Mouse (Mus musculus) MEL (cell line): ENCODE results near the gene Trak1. TPM values are rescaled to one million over a fixed set of nuclear protein-coding genes. Genes with fewer than 3 reads are reported as not detected.

ENCODE experiments used
- DNase-seq: peaks from one replicate; pipeline ENCODE4 v3.0.0; 2011; ENCODE audit warnings: low read depth, low spot score
- H3K27ac ChIP-seq: 2 replicates; pipeline ENCODE4 v1.5.1; 2012; ENCODE audit warnings: low read depth, mild to moderate bottlenecking, control low read depth, low read length, moderate library complexity; ENCODE audit not compliant: control insufficient read depth
- H3K27me3 ChIP-seq, 2 experiments: fragments of 150-350 bp in 1 of 2; sonication (generic) in 1 of 2; 2 replicates each; pipeline ENCODE4 v1.6.1; 2012; ENCODE audit warnings: low read length in 2 of 2, mild to moderate bottlenecking in 2 of 2, improper control_type of control experiment in 1 of 2, moderate library complexity in 1 of 2; ENCODE audit not compliant: insufficient read depth in 2 of 2, control insufficient read depth in 1 of 2
- H3K36me3 ChIP-seq, 2 experiments: 2 replicates each; pipeline ENCODE4 v1.6.1; 2012 to 2014; ENCODE audit warnings: low read length in 2 of 2, improper control_type of control experiment in 1 of 2, inconsistent platforms in 1 of 2, mild to moderate bottlenecking in 1 of 2; ENCODE audit not compliant: insufficient read depth in 2 of 2, control insufficient read depth in 1 of 2
- H3K4me1 ChIP-seq, 2 experiments: fragments of 150-350 bp in 1 of 2; sonication (generic) in 1 of 2; 2 replicates each; pipeline ENCODE4 v1.6.1; 2012; ENCODE audit warnings: low read length in 2 of 2, improper control_type of control experiment in 1 of 2, mild to moderate bottlenecking in 1 of 2; ENCODE audit not compliant: insufficient read depth in 2 of 2, control insufficient read depth in 1 of 2
- H3K4me3 ChIP-seq, 2 experiments: fragments of 150-350 bp in 1 of 2; sonication (generic) in 1 of 2; 2 replicates each; pipeline ENCODE4 v1.5.1; 2012; ENCODE audit warnings: low read depth in 2 of 2, low read length in 2 of 2, mild to moderate bottlenecking in 2 of 2, moderate library complexity in 2 of 2, control low read depth in 1 of 2, improper control_type of control experiment in 1 of 2; ENCODE audit not compliant: control insufficient read depth in 1 of 2, insufficient read depth in 1 of 2
- H3K79me2 ChIP-seq: 2 replicates; pipeline ENCODE4 v1.6.1; 2012; ENCODE audit warnings: mild to moderate bottlenecking, low read length, moderate library complexity; ENCODE audit not compliant: control insufficient read depth, poor library complexity, insufficient read depth
- H3K9ac ChIP-seq: 2 replicates; pipeline ENCODE4 v1.6.1; 2012; ENCODE audit warnings: low read depth, mild to moderate bottlenecking, control low read depth, low read length, moderate library complexity; ENCODE audit not compliant: control insufficient read depth, poor library complexity, severe bottlenecking
- H3K9me3 ChIP-seq: fragments of 150-350 bp; sonication (generic); replicated peaks from 2 replicates; pipeline ENCODE4 v1.6.1; 2012; ENCODE audit warnings: mild to moderate bottlenecking, low read length, improper control_type of control experiment, moderate library complexity; ENCODE audit not compliant: insufficient read depth
- CHD1 ChIP-seq: IDR thresholded peaks from 2 replicates; pipeline ENCODE4 v1.6.1; 2012; ENCODE audit warnings: low read depth, mild to moderate bottlenecking, inconsistent platforms, low read length, improper control_type of control experiment
- ELF1 ChIP-seq: IDR thresholded peaks from 2 replicates; pipeline ENCODE4 v1.6.1; 2014; ENCODE audit warnings: low read depth, mild to moderate bottlenecking, inconsistent platforms, low read length, improper control_type of control experiment, moderate library complexity
- EP300 ChIP-seq, 2 experiments: IDR thresholded peaks; 2 replicates each; pipeline ENCODE4 v1.6.1; 2011; ENCODE audit warnings: improper control_type of control experiment in 2 of 2, low read length in 2 of 2, low read depth in 1 of 2, mild to moderate bottlenecking in 1 of 2
- GATA1 ChIP-seq: IDR thresholded peaks from 2 replicates; pipeline ENCODE4 v1.6.1; 2011; ENCODE audit warnings: low read depth, low read length, improper control_type of control experiment
- MEF2A ChIP-seq: IDR thresholded peaks from 2 replicates; pipeline ENCODE4 v1.6.1; 2014; ENCODE audit warnings: low read depth, mild to moderate bottlenecking, inconsistent platforms, low read length, improper control_type of control experiment; ENCODE audit not compliant: poor library complexity, insufficient replicate concordance, severe bottlenecking; ENCODE audit errors: extremely low read depth
- POLR2A ChIP-seq, 2 experiments: IDR thresholded peaks; 2 replicates each; pipeline ENCODE4 v1.6.1; 2011 to 2012; ENCODE audit warnings: low read length in 2 of 2, mild to moderate bottlenecking in 2 of 2, control low read depth in 1 of 2, improper control_type of control experiment in 1 of 2, low read depth in 1 of 2, moderate library complexity in 1 of 2; ENCODE audit not compliant: control insufficient read depth in 1 of 2, insufficient read depth in 1 of 2, poor library complexity in 1 of 2
- POLR2AphosphoS2 ChIP-seq: IDR thresholded peaks from 2 replicates; pipeline ENCODE4 v1.6.1; 2011; ENCODE audit warnings: low read length, improper control_type of control experiment
- RCOR1 ChIP-seq: IDR thresholded peaks from 2 replicates; pipeline ENCODE4 v1.6.1; 2012; ENCODE audit warnings: low read depth, mild to moderate bottlenecking, inconsistent platforms, low read length, improper control_type of control experiment
- SMC3 ChIP-seq: IDR thresholded peaks from 2 replicates; pipeline ENCODE4 v1.6.1; 2011; ENCODE audit warnings: low read depth, low read length, improper control_type of control experiment
- TAL1 ChIP-seq: IDR thresholded peaks from 2 replicates; pipeline ENCODE4 v1.6.1; 2012; ENCODE audit warnings: mild to moderate bottlenecking, inconsistent platforms, low read length, moderate library complexity, mixed read lengths
- TBP ChIP-seq: IDR thresholded peaks from 2 replicates; pipeline ENCODE4 v1.8.0; 2011; ENCODE audit warnings: low read depth, low read length, improper control_type of control experiment
- ZC3H11A ChIP-seq: IDR thresholded peaks from 2 replicates; pipeline ENCODE4 v1.6.1; 2012; ENCODE audit warnings: low read depth, mild to moderate bottlenecking, inconsistent platforms, low read length, improper control_type of control experiment
- polyA plus RNA-seq, 2 experiments: library from polyadenylated mRNA; stranded (reverse) in 1 of 2; unstranded in 1 of 2; fragments of >175 nt in 1 of 2; fragments of >200 nt in 1 of 2; gene quantifications; 2 replicates each; pipeline versions ENCODE4 v1.2.1 to v1.2.4; 2012; ENCODE audit warnings: low replicate concordance in 2 of 2, low read depth in 1 of 2; ENCODE audit not compliant: insufficient read length in 2 of 2, insufficient read depth in 1 of 2, missing spikeins in 1 of 2
- total RNA-seq: library from RNA; depleted of rRNA; stranded (reverse); fragments of 300-350 nt; gene quantifications from 2 replicates; pipeline ENCODE4 v1.2.3, GENCODE M21; 2012

Gene Trak1
- total and polyA plus RNA-seq, 3 experiments, result 16.2 to 35.5 TPM; not detected in 1

GRCm38 (mm10) chr9:121249805-121250204 is 47.5 kb upstream of the Trak1 start:
- no peak for TF ChIP-seq MEF2A
- no peak for TF ChIP-seq EP300 (IDR thresholded peaks at IDR 0.05; ENCODE audit: low read depth in 1 of 2, low read length in 2 of 2)
- TF ChIP-seq, all 39 proteins: peak for 0
- Histone ChIP-seq H3K27ac (no peak overlapping the region), H3K27me3 (no peaks in the 10 kb centered on the region), H3K4me1 (no peaks in the 10 kb centered on the region), H3K9ac (no peak overlapping the region), H3K79me2 (no peaks in the 10 kb centered on the region), H3K9me3 (no peaks in the 10 kb centered on the region), H3K4me3 (no peak overlapping the region), H3K36me3 (no peaks in the 10 kb centered on the region)
- no peak for DNase-seq

- DNase-seq, result no peak
- no peaks in the 10 kb centered on the region for H3K27me3 ChIP-seq
- no peaks in the 10 kb centered on the region for H3K36me3 ChIP-seq
- no peaks in the 10 kb centered on the region for H3K9me3 ChIP-seq
- no peak overlapping the region for H3K9ac ChIP-seq
- no peak overlapping the region for H3K4me3 ChIP-seq
- H3K4me1 ChIP-seq, result no peaks in the 10 kb centered on the region
- H3K27ac ChIP-seq, result no peak overlapping the region
- TF ChIP-seq RCOR1 (no peak), ZC3H11A (no peak), TAL1 (no peak)
- H3K79me2 ChIP-seq, result no peaks in the 10 kb centered on the region
Measured at GRCm38 (mm10) chr9:121250854-121251253, 46.4 kb upstream of the Trak1 start.

DNA sequence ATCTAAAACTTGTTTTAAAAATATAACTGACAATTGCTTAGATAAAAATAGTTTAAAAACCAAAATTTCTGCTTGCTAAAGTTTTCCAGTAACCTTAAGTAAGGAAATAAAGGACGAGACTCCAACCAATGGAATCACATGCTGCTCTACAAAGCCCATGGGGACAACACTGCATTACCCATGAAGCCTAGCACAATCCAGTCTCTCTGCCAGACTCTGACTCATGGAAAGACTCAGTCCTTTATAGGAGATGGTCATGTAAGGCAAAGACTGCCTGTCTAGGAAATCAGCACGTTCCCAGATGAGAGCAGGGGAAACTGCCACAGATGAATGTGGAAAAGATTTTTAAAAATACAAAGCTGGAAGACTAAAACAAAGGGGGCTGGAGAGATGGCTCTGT is 43.3 kb upstream of the Trak1 start:
- Histone ChIP-seq H3K4me1 (no peaks in the 10 kb centered on the region), H3K79me2 (no peaks in the 10 kb centered on the region), H3K27me3 (no peaks in the 10 kb centered on the region), H3K27ac (no peak overlapping the region), H3K9ac (no peak overlapping the region), H3K4me3 (no peak overlapping the region), H3K9me3 (no peaks in the 10 kb centered on the region), H3K36me3 (no peaks in the 10 kb centered on the region)
- TF ChIP-seq GATA1, result no peak
- no peak for TF ChIP-seq TBP
- no peak for TF ChIP-seq CHD1
- TF ChIP-seq POLR2AphosphoS2, result no peak
- no peak for TF ChIP-seq ELF1
- no peak for TF ChIP-seq SMC3
- no peak for TF ChIP-seq POLR2A (IDR thresholded peaks at IDR 0.05; ENCODE audit: control insufficient read depth in 1 of 2, insufficient read depth in 1 of 2, low read depth in 1 of 2, low read length in 2 of 2, poor library complexity in 1 of 2)
- DNase-seq, result no peak
